Mouse (Mus musculus) E14TG2a.4 (cell line): ENCODE data around the gene Ly6g5b.

Source experiments
- H3K27me3 ChIP-seq: 2 replicates; pipeline ENCODE4 v1.6.1; 2014; ENCODE audit warnings: low read length, control low read depth; ENCODE audit not compliant: insufficient read depth
- H3K36me3 ChIP-seq: 2 replicates; pipeline ENCODE4 v1.6.1; 2014; ENCODE audit warnings: low read length, control low read depth; ENCODE audit not compliant: insufficient read depth
- H3K4me1 ChIP-seq: replicated peaks from 2 replicates; pipeline ENCODE4 v1.6.1; 2014; ENCODE audit warnings: low read depth, low read length, control low read depth
- H3K4me3 ChIP-seq: replicated peaks from 2 replicates; pipeline ENCODE4 v1.5.1; 2014; ENCODE audit warnings: mild to moderate bottlenecking, low read length
- H3K9me3 ChIP-seq: 2 replicates; pipeline ENCODE4 v1.6.1; 2014; ENCODE audit warnings: low read length, control low read depth
- CTCF ChIP-seq: conservative IDR thresholded peaks from 2 replicates; pipeline ENCODE4 v1.5.1; 2014; ENCODE audit warnings: low read length
- NANOG ChIP-seq: IDR thresholded peaks from 2 replicates; pipeline ENCODE4 v1.6.1; 2014; ENCODE audit warnings: borderline replicate concordance, low read length, mixed read lengths
- POU5F1 ChIP-seq: IDR thresholded peaks from 2 replicates; pipeline ENCODE4 v1.6.1; 2014; ENCODE audit warnings: low read length, borderline replicate concordance

The Ly6g5b gene

GRCm38 (mm10) chr17:35121871-35122303 is 6.7 kb upstream of the Ly6g5b start, which contains the start of gene Csnk2b:
Gene Csnk2b (minus strand): TSS chr17:35122053.
- peaks cover 58% of the 10 kb centered on the region for H3K36me3 ChIP-seq
- peaks cover 5% of the 10 kb centered on the region for H3K27me3 ChIP-seq
- H3K4me3 ChIP-seq: peak within 1 kb of the TSS; percentile 98
- peaks cover 57% of the 10 kb centered on the region for H3K4me1 ChIP-seq
- no peak for TF ChIP-seq NANOG
- TF ChIP-seq CTCF: no peak
- TF ChIP-seq POU5F1: no peak
- H3K9me3 ChIP-seq: no peaks in the 10 kb centered on the region

- Histone ChIP-seq H3K4me3 (peak within 1 kb of the TSS; percentile 98), H3K36me3 (peaks cover 63% of the 10 kb centered on the region), H3K9me3 (no peaks in the 10 kb centered on the region), H3K4me1 (peaks cover 55% of the 10 kb centered on the region), H3K27me3 (no peaks in the 10 kb centered on the region)
- no peak for TF ChIP-seq POU5F1
- no peak for TF ChIP-seq NANOG
- no peak for TF ChIP-seq CTCF
These were observed 6.0 kb upstream of the Ly6g5b start, which contains the start of gene Gpank1 for GRCm38 (mm10) chr17:35121143-35121799. Gene Gpank1 (plus strand): TSS chr17:35121455.

- no peaks in the 10 kb centered on the region for H3K9me3 ChIP-seq
- peak overlapping the region; percentile 98 for H3K4me3 ChIP-seq
- H3K36me3 ChIP-seq: peaks cover 68% of the 10 kb centered on the region
- no peaks in the 10 kb centered on the region for H3K27me3 ChIP-seq
- peaks cover 60% of the 10 kb centered on the region for H3K4me1 ChIP-seq
- TF ChIP-seq NANOG (no peak), POU5F1 (no peak), CTCF (no peak)
These were observed 5.5 kb upstream of the Ly6g5b start for GRCm38 (mm10) chr17:35120745-35121142.

GRCm38 (mm10) chr17:35111774-35112173 is 3.5 kb downstream of the Ly6g5b start:
- no peak overlapping the region for H3K4me3 ChIP-seq
- TF ChIP-seq POU5F1 (no peak), NANOG (no peak), CTCF (no peak)
- peaks cover 29% of the 10 kb centered on the region for H3K36me3 ChIP-seq
- peaks cover 47% of the 10 kb centered on the region for H3K4me1 ChIP-seq
- no peaks in the 10 kb centered on the region for H3K9me3 ChIP-seq
- H3K27me3 ChIP-seq: no peaks in the 10 kb centered on the region

- Histone ChIP-seq H3K4me3 (no peak within 1 kb of the TSS), H3K4me1 (peaks cover 46% of the 10 kb centered on the region), H3K36me3 (peaks cover 9% of the 10 kb centered on the region), H3K27me3 (no peaks in the 10 kb centered on the region), H3K9me3 (no peaks in the 10 kb centered on the region)
- TF ChIP-seq NANOG: no peak
- TF ChIP-seq POU5F1: no peak
These were observed 7.1 kb downstream of the Ly6g5b start, which contains the start of gene Ly6g5c for GRCm38 (mm10) chr17:35108097-35108496. Gene Ly6g5c (plus strand): TSS chr17:35108279.

GRCm38 (mm10) chr17:35106522-35106921 is 8.7 kb downstream of the Ly6g5b start:
- TF ChIP-seq POU5F1: no peak
- TF ChIP-seq CTCF: no peak
- no peak for TF ChIP-seq NANOG
- Histone ChIP-seq H3K9me3 (no peaks in the 10 kb centered on the region), H3K27me3 (no peaks in the 10 kb centered on the region), H3K4me1 (peaks cover 44% of the 10 kb centered on the region), H3K36me3 (peaks cover 24% of the 10 kb centered on the region), H3K4me3 (no peak overlapping the region)

- no peak for TF ChIP-seq POU5F1
- no peak; the same call in 1 of the 2 replicates for TF ChIP-seq CTCF
- TF ChIP-seq NANOG: no peak
- peaks cover 31% of the 10 kb centered on the region for H3K36me3 ChIP-seq
- no peaks in the 10 kb centered on the region for H3K27me3 ChIP-seq
- no peaks in the 10 kb centered on the region for H3K9me3 ChIP-seq
- H3K4me1 ChIP-seq: peaks cover 44% of the 10 kb centered on the region
- H3K4me3 ChIP-seq: no peak overlapping the region
These were observed 9.4 kb downstream of the Ly6g5b start for GRCm38 (mm10) chr17:35105740-35106389.

- no peaks in the 10 kb centered on the region for H3K27me3 ChIP-seq
- no peaks in the 10 kb centered on the region for H3K9me3 ChIP-seq
- TF ChIP-seq POU5F1: no peak
- H3K4me3 ChIP-seq: no peak overlapping the region
- peaks cover 50% of the 10 kb centered on the region for H3K4me1 ChIP-seq
- H3K36me3 ChIP-seq: peaks cover 40% of the 10 kb centered on the region
These were observed 10.5 kb downstream of the Ly6g5b start for GRCm38 (mm10) chr17:35104754-35105153.

GRCm38 (mm10) chr17:35104079-35104478 is 11.1 kb downstream of the Ly6g5b start:
- no peak overlapping the region for H3K4me3 ChIP-seq
- H3K4me1 ChIP-seq: peaks cover 55% of the 10 kb centered on the region
- H3K36me3 ChIP-seq: peaks cover 45% of the 10 kb centered on the region
- H3K9me3 ChIP-seq: no peaks in the 10 kb centered on the region
- TF ChIP-seq NANOG (no peak), POU5F1 (no peak), CTCF (no peak)
- no peaks in the 10 kb centered on the region for H3K27me3 ChIP-seq
